Mouse (Mus musculus) heart, embryonic 14.5 days (tissue): ENCODE data around the gene Trim66. TPM values are rescaled to one million over a fixed set of nuclear protein-coding genes. Genes with fewer than 3 reads are reported as not detected.
A peak's percentile ranks its signal among the peaks of the same experiment; 100 is the strongest.

ENCODE experiments used
- ATAC-seq: fragments of 200-750 bp; cut with Nextera tagmentation; 2 replicates; pipeline ENCODE4 v1.8.0; 2017; ENCODE audit warnings: low read depth, moderate TSS enrichment; ENCODE audit not compliant: insufficient number of reproducible peaks, insufficient read depth, low FRiP score
- H3K27ac ChIP-seq, 2 experiments: fragments of 200-500 bp in 1 of 2; fragments of 300-500 bp in 1 of 2; sonication (generic) in 1 of 2; replicated peaks in 1 of 2; 2 replicates each; pipeline ENCODE4 v1.5.1; 2012 to 2014; ENCODE audit warnings: low read depth in 2 of 2, low read length in 2 of 2, control low read depth in 1 of 2, mild to moderate bottlenecking in 1 of 2, mixed read lengths in 1 of 2; ENCODE audit not compliant: control insufficient read depth in 1 of 2, insufficient read depth in 1 of 2
- H3K27me3 ChIP-seq: fragments of 300-500 bp; sonication (generic); 2 replicates; pipeline ENCODE4 v1.6.1; 2014; ENCODE audit warnings: mild to moderate bottlenecking, low read length, control low read depth; ENCODE audit not compliant: control insufficient read depth, insufficient read depth
- H3K36me3 ChIP-seq: fragments of 300-500 bp; sonication (generic); 2 replicates; pipeline ENCODE4 v1.6.1; 2014; ENCODE audit warnings: mild to moderate bottlenecking, control low read depth, low read length, mixed read lengths; ENCODE audit not compliant: control insufficient read depth, insufficient read depth
- H3K4me1 ChIP-seq, 2 experiments: fragments of 200-500 bp in 1 of 2; fragments of 300-500 bp in 1 of 2; sonication (generic) in 1 of 2; 2 replicates each; pipeline ENCODE4 v1.6.1; 2012 to 2014; ENCODE audit warnings: low read length in 2 of 2, control low read depth in 1 of 2, mixed read lengths in 1 of 2; ENCODE audit not compliant: control insufficient read depth in 2 of 2, insufficient read depth in 2 of 2
- H3K4me2 ChIP-seq: fragments of 300-500 bp; sonication (generic); 2 replicates; pipeline ENCODE4 v1.6.1; 2014; ENCODE audit warnings: mild to moderate bottlenecking, low read length
- H3K4me3 ChIP-seq, 2 experiments: fragments of 200-500 bp in 1 of 2; fragments of 300-500 bp in 1 of 2; sonication (generic) in 1 of 2; 2 replicates each; pipeline ENCODE4 v1.5.1; 2012 to 2014; ENCODE audit warnings: low read length in 2 of 2, mild to moderate bottlenecking in 2 of 2, control low read depth in 1 of 2, low read depth in 1 of 2, moderate library complexity in 1 of 2; ENCODE audit not compliant: control insufficient read depth in 1 of 2, insufficient read depth in 1 of 2
- H3K9ac ChIP-seq: fragments of 300-500 bp; sonication (generic); 2 replicates; pipeline ENCODE4 v1.6.1; 2014; ENCODE audit warnings: mild to moderate bottlenecking, low read length
- H3K9me3 ChIP-seq: fragments of 300-500 bp; sonication (generic); 2 replicates; pipeline ENCODE4 v1.6.1; 2016; ENCODE audit warnings: low read length, control low read depth; ENCODE audit not compliant: control insufficient read depth
- WGBS: fragments of 180-500 bp; shearing (Covaris S2); extraction: QIAGEN DNeasy Blood & Tissue Kit; methylation state at CpG from one replicate; pipeline ENCODE4 v1.1.7; 2014; 5-methylcytosine and 5-hydroxymethylcytosine counted together
- polyA plus RNA-seq: library from polyadenylated mRNA; unstranded; fragments of >200 nt; fragmentation: Nextera tagmentation; extraction: Ambion mirVana; gene quantifications from 2 replicates; pipeline ENCODE4 v1.2.1, GENCODE M21; 2014

The Trim66 gene
- polyA plus RNA-seq, 1 experiment from 2014 or later, result 0.11 TPM

GRCm38 (mm10) chr7:109528356-109528755 lies 20.4 kb upstream of the Trim66 start:
- Histone ChIP-seq H3K36me3 (peaks cover 93% of the 10 kb centered on the region), H3K4me1 (peaks cover 2 to 5% of the 10 kb centered on the region in 2 experiments; a peak in 3 of 4 replicates), H3K9me3 (no peaks in the 10 kb centered on the region), H3K27me3 (no peaks in the 10 kb centered on the region), H3K9ac (0 out of 2 replicates have a peak overlapping the region, but pooled peaks have one; percentile 10), H3K4me3 (no peak overlapping the region), H3K4me2 (no peak overlapping the region), H3K27ac (no peak overlapping the region; a peak in 1 of 4 replicates)
- 15% methylated on average over 3 of the region's 3 CpGs for WGBS
- ATAC-seq, result 0 out of 2 replicates have a peak, but pooled peaks have one; percentile 45

GRCm38 (mm10) chr7:109527536-109527935 lies 19.6 kb upstream of the Trim66 start:
- H3K36me3 ChIP-seq, result peaks cover 95% of the 10 kb centered on the region
- H3K9me3 ChIP-seq, result no peaks in the 10 kb centered on the region
- no peak overlapping the region for H3K27ac ChIP-seq
- H3K9ac ChIP-seq, result no peak overlapping the region
- H3K27me3 ChIP-seq, result no peaks in the 10 kb centered on the region
- ATAC-seq, result no peak
- no peak overlapping the region for H3K4me3 ChIP-seq
- WGBS, result 74% methylated on average over 3 of the region's 3 CpGs
- H3K4me1 ChIP-seq, result peaks cover 2 to 5% of the 10 kb centered on the region in 2 experiments; a peak in 3 of 4 replicates
- no peak overlapping the region for H3K4me2 ChIP-seq

GRCm38 (mm10) chr7:109525740-109526663 lies 18.1 kb upstream of the Trim66 start:
- no peak overlapping the region for H3K4me2 ChIP-seq
- H3K4me1 ChIP-seq, result peaks cover 1 to 8% of the 10 kb centered on the region in 2 experiments; a peak in 3 of 4 replicates
- H3K4me3 ChIP-seq, result no peak overlapping the region
- no peaks in the 10 kb centered on the region for H3K27me3 ChIP-seq
- peak overlapping the region in 1 of 2 experiments; percentile 25; a peak in 3 of 4 replicates for H3K27ac ChIP-seq
- ATAC-seq, result no peak
- H3K9ac ChIP-seq, result no peak overlapping the region
- WGBS, result 52% methylated on average over 16 of the region's 16 CpGs
- H3K36me3 ChIP-seq, result peaks cover 99% of the 10 kb centered on the region
- no peaks in the 10 kb centered on the region for H3K9me3 ChIP-seq

GRCm38 (mm10) chr7:109524763-109525162 lies 16.8 kb upstream of the Trim66 start:
- Histone ChIP-seq H3K4me1 (peaks cover 0 to 17% of the 10 kb centered on the region in 2 experiments; a peak in 2 of 4 replicates), H3K4me2 (no peak overlapping the region), H3K9me3 (no peaks in the 10 kb centered on the region), H3K4me3 (no peak overlapping the region), H3K36me3 (peaks cover 99% of the 10 kb centered on the region), H3K27ac (no peak overlapping the region), H3K27me3 (no peaks in the 10 kb centered on the region), H3K9ac (no peak overlapping the region)
- 73% methylated on average over 3 of the region's 3 CpGs for WGBS
- no peak for ATAC-seq

GRCm38 (mm10) chr7:109524442-109524744 lies 16.5 kb upstream of the Trim66 start:
- Histone ChIP-seq H3K4me3 (no peak overlapping the region), H3K27me3 (no peaks in the 10 kb centered on the region), H3K9ac (no peak overlapping the region), H3K4me2 (no peak overlapping the region), H3K4me1 (peaks cover 0 to 17% of the 10 kb centered on the region in 2 experiments; a peak in 2 of 4 replicates), H3K9me3 (no peaks in the 10 kb centered on the region), H3K36me3 (peaks cover 95% of the 10 kb centered on the region), H3K27ac (no peak overlapping the region)
- no peak for ATAC-seq

- Histone ChIP-seq H3K9ac (no peak overlapping the region), H3K4me2 (no peak overlapping the region), H3K36me3 (peaks cover 90% of the 10 kb centered on the region), H3K4me1 (peaks cover 0 to 17% of the 10 kb centered on the region in 2 experiments; a peak in 2 of 4 replicates), H3K27me3 (no peaks in the 10 kb centered on the region), H3K27ac (no peak overlapping the region), H3K4me3 (no peak overlapping the region), H3K9me3 (no peaks in the 10 kb centered on the region)
- no peak for ATAC-seq
- WGBS, result 71% methylated on average over 6 of the region's 6 CpGs
Observed at GRCm38 (mm10) chr7:109523741-109524441, 16.0 kb upstream of the Trim66 start.

- H3K36me3 ChIP-seq, result peaks cover 84% of the 10 kb centered on the region
- H3K4me2 ChIP-seq, result no peak overlapping the region
- whole genome bisulfite sequencing, result 72% methylated on average over 2 of the region's 2 CpGs
Observed at GRCm38 (mm10) chr7:109523304-109523703, 15.4 kb upstream of the Trim66 start.

More at GRCm38 (mm10) chr7:109523304-109523703, 15.4 kb upstream of the Trim66 start:
- Histone ChIP-seq H3K9me3 (no peaks in the 10 kb centered on the region), H3K9ac (no peak overlapping the region), H3K27me3 (no peaks in the 10 kb centered on the region), H3K4me1 (peaks cover 0 to 12% of the 10 kb centered on the region in 2 experiments; a peak in 2 of 4 replicates), H3K27ac (no peak overlapping the region), H3K4me3 (no peak overlapping the region)
- no peak for ATAC-seq
